Mouse (Mus musculus) neural tube, embryonic 11.5 days (tissue): Measurements from ENCODE around the gene Kcnj14. TPM values are rescaled to one million over a fixed set of nuclear protein-coding genes. Genes with fewer than 3 reads are reported as not detected.
A peak's percentile ranks its signal among the peaks of the same experiment; 100 is the strongest.

ENCODE experiments used
- ATAC-seq: fragments of 200-750 bp; cut with Nextera tagmentation; 2 replicates; pipeline ENCODE4 v1.8.0; 2017; ENCODE audit warnings: moderate number of reproducible peaks, mild to moderate bottlenecking, moderate TSS enrichment, moderate library complexity; ENCODE audit not compliant: insufficient read depth, low FRiP score, low TSS enrichment
- DNase-seq: peaks from one replicate; pipeline ENCODE4 v3.0.0-alpha.2; 2015; ENCODE audit warnings: low spot score
- H3K27ac ChIP-seq: fragments of 300-500 bp; sonication (generic); 2 replicates; pipeline ENCODE4 v1.5.1; 2014; ENCODE audit warnings: low read depth, mild to moderate bottlenecking, low read length
- H3K27me3 ChIP-seq: fragments of 300-500 bp; sonication (generic); 2 replicates; pipeline ENCODE4 v1.6.1; 2014; ENCODE audit warnings: mild to moderate bottlenecking, low read length, mixed read lengths; ENCODE audit not compliant: control insufficient read depth, insufficient read depth
- H3K36me3 ChIP-seq: fragments of 300-500 bp; sonication (generic); 2 replicates; pipeline ENCODE4 v1.6.1; 2014; ENCODE audit warnings: mild to moderate bottlenecking, low read length, moderate library complexity, mixed read lengths; ENCODE audit not compliant: control insufficient read depth, insufficient read depth
- H3K4me1 ChIP-seq: fragments of 300-500 bp; sonication (generic); 2 replicates; pipeline ENCODE4 v1.6.1; 2014; ENCODE audit warnings: low read length, mixed read lengths; ENCODE audit not compliant: control insufficient read depth, insufficient read depth
- H3K4me2 ChIP-seq: fragments of 300-500 bp; sonication (generic); 2 replicates; pipeline ENCODE4 v1.6.1; 2014; ENCODE audit warnings: low read depth, mild to moderate bottlenecking, moderate library complexity
- H3K4me3 ChIP-seq: fragments of 300-500 bp; sonication (generic); 2 replicates; pipeline ENCODE4 v1.5.1; 2014; ENCODE audit warnings: low read depth, low read length
- H3K9ac ChIP-seq: fragments of 300-500 bp; sonication (generic); 2 replicates; pipeline ENCODE4 v1.6.1; 2014; ENCODE audit warnings: mild to moderate bottlenecking, low read length
- H3K9me3 ChIP-seq: fragments of 300-500 bp; sonication (generic); 2 replicates; pipeline ENCODE4 v1.6.1; 2016; ENCODE audit warnings: low read length; ENCODE audit not compliant: control insufficient read depth
- WGBS: fragments of 180-500 bp; shearing (Covaris S2); extraction: QIAGEN DNeasy Blood & Tissue Kit; methylation state at CpG from one replicate; pipeline ENCODE4 v1.1.7; 2014; 5-methylcytosine and 5-hydroxymethylcytosine counted together
- polyA plus RNA-seq: library from polyadenylated mRNA; unstranded; fragments of >200 nt; fragmentation: Nextera tagmentation; extraction: Ambion mirVana; gene quantifications from 2 replicates; pipeline ENCODE4 v1.2.1, GENCODE M21; 2014

Kcnj14 gene
- polyA plus RNA-seq, 1 experiment from 2014 or later, result 0.88 TPM

- ATAC-seq (peak; percentile 60), DNase-seq (peak; percentile 80)
- Histone ChIP-seq H3K27ac (0 out of 2 replicates have a peak overlapping the region, but pooled peaks have one; percentile 3), H3K9ac (peak overlapping the region; percentile 79), H3K27me3 (0 out of 2 replicates have a peak, but pooled peaks cover 3% of the 10 kb centered on the region), H3K4me1 (peaks cover 17% of the 10 kb centered on the region; the same call in 1 of the 2 replicates), H3K4me3 (peak overlapping the region; percentile 91), H3K4me2 (peak overlapping the region; percentile 88), H3K36me3 (peaks cover 8% of the 10 kb centered on the region), H3K9me3 (no peaks in the 10 kb centered on the region)
- WGBS, result under 1% methylated on average over 14 of the region's 14 CpGs
These were observed 38.4 kb downstream of the Kcnj14 start for GRCm38 (mm10) chr7:45786136-45786578.

DNA sequence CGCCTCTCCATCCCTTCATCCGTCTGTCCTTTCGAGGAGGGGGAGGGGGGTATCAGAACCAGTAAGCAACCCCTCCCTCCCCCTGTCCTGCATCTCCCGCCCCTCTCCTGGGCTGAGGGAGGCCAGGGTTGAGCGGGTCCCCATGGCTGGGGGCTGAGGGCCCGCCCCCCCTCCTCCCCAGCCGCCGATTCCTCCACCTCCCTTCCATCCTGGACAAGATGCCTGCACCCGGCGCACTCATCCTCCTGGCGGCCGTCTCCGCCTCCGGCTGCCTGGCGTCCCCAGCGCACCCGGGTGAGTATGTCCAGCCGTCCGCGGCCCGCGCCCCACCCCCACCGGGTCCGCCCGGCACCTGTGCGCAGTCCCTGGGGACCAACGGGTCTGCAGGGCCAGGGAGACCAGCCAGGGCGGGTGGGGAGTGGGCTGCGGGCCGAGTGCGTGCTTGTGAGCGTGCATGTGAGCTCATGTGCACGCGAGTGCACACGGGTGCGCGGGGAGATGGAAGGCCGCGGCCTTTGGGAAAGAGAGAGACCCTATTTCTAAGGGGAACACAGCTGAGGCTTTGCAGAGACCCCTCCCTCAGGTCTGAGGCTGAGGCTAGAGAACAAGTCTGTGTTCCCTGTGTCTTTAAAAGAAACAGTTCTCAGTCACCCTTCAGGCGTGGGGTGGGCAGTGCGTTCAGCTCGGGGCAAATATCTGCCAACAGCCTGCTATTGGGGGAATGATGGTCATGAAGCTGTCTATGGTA is 39.0 kb downstream of the Kcnj14 start:
- Histone ChIP-seq H3K4me3 (peak overlapping the region; percentile 91), H3K9me3 (no peaks in the 10 kb centered on the region), H3K27me3 (0 out of 2 replicates have a peak, but pooled peaks cover 3% of the 10 kb centered on the region), H3K27ac (peak overlapping the region; percentile 83), H3K4me2 (peak overlapping the region; percentile 88), H3K4me1 (peaks cover 17% of the 10 kb centered on the region; the same call in 1 of the 2 replicates), H3K36me3 (peaks cover 8% of the 10 kb centered on the region), H3K9ac (peak overlapping the region; percentile 79)
- peak; percentile 43 for ATAC-seq
- WGBS, result under 1% methylated on average over 36 of the region's 42 CpGs
- DNase-seq, result peak; percentile 73

DNA sequence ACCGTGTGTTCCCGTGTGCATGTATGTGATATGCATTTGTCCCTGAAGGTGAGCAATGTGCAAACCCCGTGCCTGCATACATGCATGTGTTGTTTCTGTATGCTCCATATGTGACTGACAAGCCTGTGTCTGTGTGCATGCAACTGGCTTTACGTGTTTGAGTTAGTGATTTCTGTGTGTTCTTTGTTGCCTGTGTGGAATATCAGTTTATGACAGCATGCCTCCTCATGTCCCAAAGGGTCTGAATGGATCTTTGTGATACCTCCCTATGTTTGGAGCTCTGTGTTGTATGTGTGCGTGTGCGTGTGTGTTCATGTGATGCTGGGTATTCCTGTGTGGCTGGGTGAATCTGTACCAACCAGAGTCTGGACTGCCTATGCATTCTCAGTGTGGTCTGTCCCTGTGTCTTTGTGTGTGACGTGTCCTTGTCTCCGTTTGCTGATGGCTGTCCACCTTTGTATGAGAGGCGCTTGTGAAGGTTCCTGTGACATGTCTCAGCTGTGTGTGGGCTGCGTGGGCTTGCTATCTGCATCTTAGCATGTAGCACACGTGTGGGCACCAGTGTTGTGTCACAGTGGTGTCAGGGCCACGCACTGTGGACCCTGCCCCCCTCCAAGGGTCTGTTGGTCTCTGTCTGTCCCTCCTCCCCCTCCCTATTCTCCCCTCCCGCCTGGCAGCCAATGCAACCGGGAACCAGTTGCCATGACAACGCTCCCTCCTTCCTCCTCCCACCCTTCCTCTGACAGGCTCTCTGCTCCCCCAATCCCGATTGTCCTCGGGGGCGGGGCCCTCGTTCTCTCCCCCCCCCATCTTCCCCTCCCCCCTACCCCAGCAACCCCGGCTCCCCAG is 39.8 kb downstream of the Kcnj14 start, which contains the start of gene Sult2b1:
TSS of gene Sult2b1 (minus strand) at position 146 of the 849 bp plus-strand sequence.
- peak; percentile 90 for DNase-seq
- no peaks in the 10 kb centered on the region for H3K9me3 ChIP-seq
- WGBS, result 24% methylated on average over 20 of the region's 20 CpGs
- peak within 1 kb of the TSS; percentile 91 for H3K4me3 ChIP-seq
- H3K36me3 ChIP-seq, result peaks cover 4% of the 10 kb centered on the region
- H3K4me1 ChIP-seq, result peaks cover 17% of the 10 kb centered on the region; the same call in 1 of the 2 replicates
- peak within 1 kb of the TSS; percentile 79 for H3K9ac ChIP-seq
- H3K27me3 ChIP-seq, result 0 out of 2 replicates have a peak, but pooled peaks cover 3% of the 10 kb centered on the region
- peak within 1 kb of the TSS; percentile 88 for H3K4me2 ChIP-seq
- H3K27ac ChIP-seq, result peak within 1 kb of the TSS; percentile 83
- ATAC-seq, result peak; percentile 62

DNA sequence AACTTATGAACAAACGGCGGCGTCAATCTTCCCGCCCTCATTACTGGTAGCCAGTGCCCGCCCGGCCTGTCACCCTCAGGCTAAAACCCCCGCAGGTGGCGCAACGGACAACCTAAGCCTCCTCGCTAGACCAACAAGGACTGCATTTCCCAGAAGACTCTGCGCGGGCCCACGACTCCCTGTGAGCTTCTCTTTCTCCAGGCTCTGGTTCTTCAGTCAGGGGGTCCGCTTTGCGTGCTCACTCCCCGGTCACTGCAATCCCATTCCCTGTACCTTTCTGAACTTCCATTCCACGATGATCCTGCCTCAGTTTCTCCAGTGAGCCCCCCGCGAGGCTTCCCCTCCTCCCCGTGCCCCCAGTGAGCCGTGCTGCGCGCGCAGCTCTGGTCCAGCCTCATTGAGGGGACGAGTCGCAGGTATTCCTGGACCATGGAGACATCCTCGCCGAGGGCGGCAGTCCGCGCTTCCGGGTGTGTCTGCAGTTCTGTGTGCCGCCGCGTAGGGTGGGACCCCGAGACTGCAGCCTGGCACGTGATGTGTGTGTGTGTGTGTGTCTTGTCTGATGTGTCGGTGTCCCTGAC is 41.0 kb downstream of the Kcnj14 start, which contains the start of gene Lmtk3:
TSS of gene Lmtk3 (plus strand) at position 228 of the 581 bp plus-strand sequence.
- peak; percentile 26 for ATAC-seq
- peak within 1 kb of the TSS; percentile 88 for H3K4me2 ChIP-seq
- 0 out of 2 replicates have a peak, but pooled peaks cover 3% of the 10 kb centered on the region for H3K27me3 ChIP-seq
- under 1% methylated on average over 38 of the region's 38 CpGs for WGBS
- DNase-seq, result peak; percentile 75
- H3K27ac ChIP-seq, result peak within 1 kb of the TSS; percentile 83
- H3K4me1 ChIP-seq, result peaks cover 21% of the 10 kb centered on the region; the same call in 1 of the 2 replicates
- H3K9me3 ChIP-seq, result no peaks in the 10 kb centered on the region
- no peaks in the 10 kb centered on the region for H3K36me3 ChIP-seq
- peak within 1 kb of the TSS; percentile 91 for H3K4me3 ChIP-seq
- H3K9ac ChIP-seq, result peak within 1 kb of the TSS; percentile 63

DNA sequence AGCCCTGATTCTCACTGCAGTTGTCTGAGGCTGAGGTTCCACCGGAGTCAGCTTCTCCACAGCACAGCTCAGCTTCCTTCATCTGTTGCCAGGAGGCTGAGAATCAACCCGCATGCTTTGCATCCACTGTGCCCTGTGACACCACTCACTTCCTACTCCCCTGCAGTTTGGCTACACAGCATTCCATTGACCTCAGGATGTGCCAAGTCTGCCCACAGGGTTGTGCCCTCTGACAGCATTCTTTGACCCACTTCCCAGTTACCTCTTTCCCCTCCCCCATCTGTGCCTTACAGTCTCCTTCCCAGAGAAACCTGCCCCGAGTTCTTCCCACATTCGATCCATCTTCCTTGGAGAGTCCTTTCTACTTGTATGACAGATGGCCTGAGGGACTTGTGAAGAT is 42.3 kb downstream of the Kcnj14 start:
- Histone ChIP-seq H3K27ac (no peak overlapping the region), H3K36me3 (no peaks in the 10 kb centered on the region), H3K9me3 (no peaks in the 10 kb centered on the region), H3K4me1 (peaks cover 21% of the 10 kb centered on the region; the same call in 1 of the 2 replicates), H3K4me3 (no peak overlapping the region), H3K9ac (no peak overlapping the region), H3K4me2 (no peak overlapping the region), H3K27me3 (0 out of 2 replicates have a peak, but pooled peaks cover 3% of the 10 kb centered on the region)
- no peak for DNase-seq
- no peak for ATAC-seq
- WGBS, result 79% methylated on average over 4 of the region's 4 CpGs

GRCm38 (mm10) chr7:45779081-45779641 is 45.4 kb downstream of the Kcnj14 start:
- no peak for DNase-seq
- Histone ChIP-seq H3K4me3 (no peak overlapping the region), H3K27ac (no peak overlapping the region), H3K4me2 (peak overlapping the region; percentile 24; the same call in 1 of the 2 replicates), H3K36me3 (no peaks in the 10 kb centered on the region), H3K4me1 (peaks cover 10% of the 10 kb centered on the region; the same call in 1 of the 2 replicates), H3K9ac (no peak overlapping the region), H3K27me3 (0 out of 2 replicates have a peak, but pooled peaks cover 3% of the 10 kb centered on the region), H3K9me3 (no peaks in the 10 kb centered on the region)
- WGBS, result 24% methylated on average over 22 of the region's 22 CpGs
- ATAC-seq, result no peak

DNA sequence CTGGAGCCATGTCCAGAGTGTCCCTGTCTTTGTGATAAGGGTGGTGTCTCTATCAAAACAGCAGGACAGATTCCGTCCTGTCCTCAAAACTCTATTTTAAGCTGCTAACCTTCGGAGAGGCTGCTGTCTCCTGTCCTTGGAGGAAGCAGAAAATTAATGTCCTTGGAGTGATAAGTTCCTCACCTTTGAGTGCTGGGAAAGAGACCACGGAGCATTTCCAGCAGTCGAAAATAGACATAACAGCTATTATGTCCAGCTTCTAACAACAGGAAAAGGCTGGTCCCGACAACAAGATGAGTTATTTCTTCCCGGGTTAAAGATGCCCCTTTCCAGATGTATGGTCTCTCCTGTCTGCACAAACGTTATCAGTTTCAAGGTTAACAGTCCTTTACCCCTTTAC is 49.3 kb downstream of the Kcnj14 start:
- Histone ChIP-seq H3K4me2 (no peak overlapping the region), H3K27ac (no peak overlapping the region), H3K9ac (no peak overlapping the region), H3K4me3 (no peak overlapping the region), H3K36me3 (no peaks in the 10 kb centered on the region), H3K9me3 (no peaks in the 10 kb centered on the region), H3K4me1 (peaks cover 4% of the 10 kb centered on the region; the same call in 1 of the 2 replicates), H3K27me3 (no peaks in the 10 kb centered on the region)
- WGBS, result 80% methylated on average over 7 of the region's 7 CpGs
- ATAC-seq (no peak), DNase-seq (no peak)

DNA sequence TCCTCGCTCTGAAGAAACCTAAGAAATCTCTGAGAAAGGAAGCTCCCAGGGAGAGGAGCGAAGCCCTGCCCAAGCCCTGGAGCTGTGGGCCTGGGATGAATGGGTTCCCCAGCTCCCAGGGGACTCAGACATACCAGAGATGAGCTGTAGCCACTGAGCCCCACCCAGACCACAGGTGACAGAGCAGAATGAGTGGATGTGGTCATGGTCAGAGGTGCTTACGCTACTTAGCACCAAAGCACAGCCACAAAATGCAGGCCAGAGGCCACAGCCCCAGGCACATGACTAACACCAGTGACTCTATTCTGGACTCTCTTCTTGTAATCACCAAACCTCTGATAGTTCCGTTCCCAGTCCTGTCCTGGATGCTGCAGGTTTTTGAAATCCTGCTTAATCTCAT is 53.5 kb downstream of the Kcnj14 start:
- ATAC-seq, result no peak
- Histone ChIP-seq H3K27ac (no peak overlapping the region), H3K4me3 (no peak overlapping the region), H3K27me3 (no peaks in the 10 kb centered on the region), H3K4me1 (no peaks in the 10 kb centered on the region), H3K9me3 (no peaks in the 10 kb centered on the region), H3K9ac (no peak overlapping the region), H3K36me3 (no peaks in the 10 kb centered on the region), H3K4me2 (no peak overlapping the region)
- 72% methylated on average over 4 of the region's 4 CpGs for WGBS
- no peak for DNase-seq
